Mouse (Mus musculus): Measurements from ENCODE around the gene Armc5. TPM values are rescaled to one million over a fixed set of nuclear protein-coding genes. Genes with fewer than 3 reads are reported as not detected.

Armc5 gene
- total RNA-seq, 1 experiment = 11.4 TPM

- no peak for DNase-seq (ENCODE audit: low read depth, low spot score)
- TF ChIP-seq ZNF384 (IDR thresholded peaks at IDR 0.05; ENCODE audit: low read depth, low read length) (no peak), MAFK (IDR thresholded peaks at IDR 0.05; ENCODE audit: insufficient read depth, low read depth, low read length) (no peak), HCFC1 (IDR thresholded peaks at IDR 0.05; ENCODE audit: borderline replicate concordance, insufficient read depth, low read length) (no peak), CHD2 (IDR thresholded peaks at IDR 0.05; ENCODE audit: low read depth, low read length) (no peak), ZC3H11A (IDR thresholded peaks at IDR 0.05; ENCODE audit: borderline replicate concordance, low read depth, low read length) (no peak)
- H3K36me3 ChIP-seq (ENCODE audit: control insufficient read depth, insufficient read depth, low read length, poor library complexity, severe bottlenecking) = no peaks in the 10 kb centered on the region
- no peak overlapping the region for H3K9ac ChIP-seq (ENCODE audit: insufficient read depth, low read depth, low read length, poor library complexity, severe bottlenecking)
- H3K27ac ChIP-seq (ENCODE audit: insufficient read depth, low read depth, low read length, poor library complexity, severe bottlenecking) = no peak overlapping the region
- H3K9me3 ChIP-seq (ENCODE audit: control insufficient read depth, insufficient read depth, low read depth, low read length) = no peaks in the 10 kb centered on the region
- peaks cover 0 to 11% of the 10 kb centered on the region in 2 experiments; a peak in 1 of 4 replicates for H3K4me1 ChIP-seq (ENCODE audit: control insufficient read depth in 2 of 2, insufficient read depth in 2 of 2, low read length in 2 of 2, poor library complexity in 1 of 2)
- H3K4me3 ChIP-seq (ENCODE audit: insufficient read depth in 1 of 2, low read depth in 1 of 2, low read length in 2 of 2, poor library complexity in 1 of 2, severe bottlenecking in 1 of 2) = no peak overlapping the region
- in situ Hi-C loops (cut with MboI; ENCODE audit: low sequenced_read_pairs in 2 of 2, unreplicated experiment in 2 of 2) = no loop called here
These were observed 19.7 kb downstream of the Armc5 start for GRCm38 (mm10) chr7:128256783-128257334.

- DNase-seq (ENCODE audit: low read depth, low spot score) = no peak
- Histone ChIP-seq H3K4me3 (ENCODE audit: insufficient read depth in 1 of 2, low read depth in 1 of 2, low read length in 2 of 2, poor library complexity in 1 of 2, severe bottlenecking in 1 of 2) (no peak within 1 kb of the TSS), H3K27ac (ENCODE audit: insufficient read depth, low read depth, low read length, poor library complexity, severe bottlenecking) (no peak within 1 kb of the TSS), H3K9ac (ENCODE audit: insufficient read depth, low read depth, low read length, poor library complexity, severe bottlenecking) (no peak within 1 kb of the TSS), H3K4me1 (ENCODE audit: control insufficient read depth in 2 of 2, insufficient read depth in 2 of 2, low read length in 2 of 2, poor library complexity in 1 of 2) (peaks cover 0 to 12% of the 10 kb centered on the region in 2 experiments; a peak in 1 of 4 replicates), H3K36me3 (ENCODE audit: control insufficient read depth, insufficient read depth, low read length, poor library complexity, severe bottlenecking) (no peaks in the 10 kb centered on the region), H3K9me3 (ENCODE audit: control insufficient read depth, insufficient read depth, low read depth, low read length) (no peaks in the 10 kb centered on the region)
- TF ChIP-seq HCFC1 (IDR thresholded peaks at IDR 0.05; ENCODE audit: borderline replicate concordance, insufficient read depth, low read length) (no peak), CHD2 (IDR thresholded peaks at IDR 0.05; ENCODE audit: low read depth, low read length) (no peak), ZC3H11A (IDR thresholded peaks at IDR 0.05; ENCODE audit: borderline replicate concordance, low read depth, low read length) (no peak), ZNF384 (IDR thresholded peaks at IDR 0.05; ENCODE audit: low read depth, low read length) (no peak), MAFK (IDR thresholded peaks at IDR 0.05; ENCODE audit: insufficient read depth, low read depth, low read length) (no peak)
- in situ Hi-C loops (cut with MboI; ENCODE audit: low sequenced_read_pairs in 2 of 2, unreplicated experiment in 2 of 2) = no loop called here
These were observed 28.3 kb downstream of the Armc5 start, which contains the start of gene Slc5a2 for GRCm38 (mm10) chr7:128265411-128265810. Gene Slc5a2, plus strand, starts transcription at chr7:128265657.

- no peak overlapping the region for H3K27ac ChIP-seq (ENCODE audit: insufficient read depth, low read depth, low read length, poor library complexity, severe bottlenecking)
- H3K4me3 ChIP-seq (ENCODE audit: insufficient read depth in 1 of 2, low read depth in 1 of 2, low read length in 2 of 2, poor library complexity in 1 of 2, severe bottlenecking in 1 of 2) = no peak overlapping the region
- in situ Hi-C loops (cut with MboI; ENCODE audit: low sequenced_read_pairs in 2 of 2, unreplicated experiment in 2 of 2) = no loop called here
- H3K36me3 ChIP-seq (ENCODE audit: control insufficient read depth, insufficient read depth, low read length, poor library complexity, severe bottlenecking) = no peaks in the 10 kb centered on the region
- peaks cover 0 to 17% of the 10 kb centered on the region in 2 experiments; a peak in 1 of 4 replicates for H3K4me1 ChIP-seq (ENCODE audit: control insufficient read depth in 2 of 2, insufficient read depth in 2 of 2, low read length in 2 of 2, poor library complexity in 1 of 2)
- no peak overlapping the region for H3K9ac ChIP-seq (ENCODE audit: insufficient read depth, low read depth, low read length, poor library complexity, severe bottlenecking)
- TF ChIP-seq HCFC1 (IDR thresholded peaks at IDR 0.05; ENCODE audit: borderline replicate concordance, insufficient read depth, low read length) = no peak
- no peak for TF ChIP-seq ZC3H11A (IDR thresholded peaks at IDR 0.05; ENCODE audit: borderline replicate concordance, low read depth, low read length)
- no peak for TF ChIP-seq CHD2 (IDR thresholded peaks at IDR 0.05; ENCODE audit: low read depth, low read length)
- TF ChIP-seq MAFK (IDR thresholded peaks at IDR 0.05; ENCODE audit: insufficient read depth, low read depth, low read length) = no peak
- no peak for TF ChIP-seq ZNF384 (IDR thresholded peaks at IDR 0.05; ENCODE audit: low read depth, low read length)
- DNase-seq (ENCODE audit: low read depth, low spot score) = no peak
- H3K9me3 ChIP-seq (ENCODE audit: control insufficient read depth, insufficient read depth, low read depth, low read length) = no peaks in the 10 kb centered on the region
These were observed 28.9 kb downstream of the Armc5 start for GRCm38 (mm10) chr7:128266056-128266455.

- Histone ChIP-seq H3K9me3 (ENCODE audit: control insufficient read depth, insufficient read depth, low read depth, low read length) (no peaks in the 10 kb centered on the region), H3K4me1 (ENCODE audit: control insufficient read depth in 2 of 2, insufficient read depth in 2 of 2, low read length in 2 of 2, poor library complexity in 1 of 2) (peaks cover 0 to 17% of the 10 kb centered on the region in 2 experiments; a peak in 1 of 4 replicates), H3K27ac (ENCODE audit: insufficient read depth, low read depth, low read length, poor library complexity, severe bottlenecking) (no peak overlapping the region), H3K4me3 (ENCODE audit: insufficient read depth in 1 of 2, low read depth in 1 of 2, low read length in 2 of 2, poor library complexity in 1 of 2, severe bottlenecking in 1 of 2) (no peak overlapping the region), H3K9ac (ENCODE audit: insufficient read depth, low read depth, low read length, poor library complexity, severe bottlenecking) (no peak overlapping the region), H3K36me3 (ENCODE audit: control insufficient read depth, insufficient read depth, low read length, poor library complexity, severe bottlenecking) (peaks cover 2% of the 10 kb centered on the region; the same call in 1 of the 2 replicates)
- no peak for DNase-seq (ENCODE audit: low read depth, low spot score)
- TF ChIP-seq MAFK (IDR thresholded peaks at IDR 0.05; ENCODE audit: insufficient read depth, low read depth, low read length) (no peak), CHD2 (IDR thresholded peaks at IDR 0.05; ENCODE audit: low read depth, low read length) (no peak), ZNF384 (IDR thresholded peaks at IDR 0.05; ENCODE audit: low read depth, low read length) (no peak), ZC3H11A (IDR thresholded peaks at IDR 0.05; ENCODE audit: borderline replicate concordance, low read depth, low read length) (no peak), HCFC1 (IDR thresholded peaks at IDR 0.05; ENCODE audit: borderline replicate concordance, insufficient read depth, low read length) (no peak)
- in situ Hi-C loops (cut with MboI; ENCODE audit: low sequenced_read_pairs in 2 of 2, unreplicated experiment in 2 of 2) = no loop called here
These were observed 30.2 kb downstream of the Armc5 start for GRCm38 (mm10) chr7:128267391-128267790.
